Mouse (Mus musculus) right cerebral cortex, postnatal 36 days (tissue): Measurements from ENCODE around the gene Cytip.

Experiments
- DNase-seq, 2 experiments: peaks; one replicate each; pipeline ENCODE4 v3.0.0; 2022; ENCODE audit warnings: low spot score in 2 of 2, mixed read lengths in 1 of 2

Cytip gene

GRCm38 (mm10) chr2:58161813-58162212 lies 33.5 kb downstream of the Cytip start:
- DNase-seq, result no peak

- DNase-seq, result no peak
These were observed 34.6 kb downstream of the Cytip start for GRCm38 (mm10) chr2:58160541-58161307.

DNA sequence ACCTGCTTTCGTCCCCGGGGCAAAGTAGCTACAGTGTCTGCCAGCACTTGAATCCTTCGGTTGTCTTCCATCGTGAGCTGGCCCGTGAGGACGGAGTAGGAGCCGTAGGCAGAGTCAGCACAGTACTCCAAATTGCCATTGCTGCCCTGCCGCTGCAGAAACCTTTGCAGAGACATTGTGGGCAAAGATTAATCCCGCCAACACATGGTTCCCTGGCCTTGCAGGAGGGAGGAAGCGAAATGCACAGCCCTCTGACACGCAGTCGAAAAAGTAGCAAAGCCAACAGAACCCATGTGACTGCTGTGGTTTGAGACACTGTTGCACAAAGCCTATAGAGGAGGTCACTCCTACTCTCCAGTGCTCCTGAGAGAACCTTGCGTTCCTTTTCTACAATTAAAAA lies 35.5 kb downstream of the Cytip start:
- no peak for DNase-seq

DNA sequence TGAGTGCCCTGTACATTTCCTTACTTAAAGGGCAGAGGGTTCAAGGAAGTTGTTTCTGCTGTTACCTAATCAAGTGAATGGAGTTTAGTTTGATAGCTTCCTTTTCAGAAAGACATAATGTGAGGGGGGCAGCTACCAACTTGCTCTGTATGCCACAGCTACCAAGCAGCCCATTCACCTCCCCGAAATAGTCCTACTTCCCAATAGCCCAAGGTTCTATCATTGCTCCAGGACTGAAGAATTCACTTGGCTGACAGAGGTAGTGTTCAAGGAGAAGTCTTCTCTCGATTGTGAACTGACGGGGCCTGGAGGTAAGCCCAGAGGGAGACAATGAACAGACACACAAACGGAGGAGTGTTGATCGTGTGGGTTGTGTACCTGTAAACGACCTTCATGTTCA lies 36.2 kb downstream of the Cytip start:
- no peak for DNase-seq

GRCm38 (mm10) chr2:58158539-58158938 lies 36.8 kb downstream of the Cytip start:
- no peak for DNase-seq

- no peak for DNase-seq
These were observed 37.2 kb downstream of the Cytip start for GRCm38 (mm10) chr2:58158107-58158506.

- DNase-seq, result no peak
These were observed 37.9 kb downstream of the Cytip start for GRCm38 (mm10) chr2:58157466-58157865.

DNA sequence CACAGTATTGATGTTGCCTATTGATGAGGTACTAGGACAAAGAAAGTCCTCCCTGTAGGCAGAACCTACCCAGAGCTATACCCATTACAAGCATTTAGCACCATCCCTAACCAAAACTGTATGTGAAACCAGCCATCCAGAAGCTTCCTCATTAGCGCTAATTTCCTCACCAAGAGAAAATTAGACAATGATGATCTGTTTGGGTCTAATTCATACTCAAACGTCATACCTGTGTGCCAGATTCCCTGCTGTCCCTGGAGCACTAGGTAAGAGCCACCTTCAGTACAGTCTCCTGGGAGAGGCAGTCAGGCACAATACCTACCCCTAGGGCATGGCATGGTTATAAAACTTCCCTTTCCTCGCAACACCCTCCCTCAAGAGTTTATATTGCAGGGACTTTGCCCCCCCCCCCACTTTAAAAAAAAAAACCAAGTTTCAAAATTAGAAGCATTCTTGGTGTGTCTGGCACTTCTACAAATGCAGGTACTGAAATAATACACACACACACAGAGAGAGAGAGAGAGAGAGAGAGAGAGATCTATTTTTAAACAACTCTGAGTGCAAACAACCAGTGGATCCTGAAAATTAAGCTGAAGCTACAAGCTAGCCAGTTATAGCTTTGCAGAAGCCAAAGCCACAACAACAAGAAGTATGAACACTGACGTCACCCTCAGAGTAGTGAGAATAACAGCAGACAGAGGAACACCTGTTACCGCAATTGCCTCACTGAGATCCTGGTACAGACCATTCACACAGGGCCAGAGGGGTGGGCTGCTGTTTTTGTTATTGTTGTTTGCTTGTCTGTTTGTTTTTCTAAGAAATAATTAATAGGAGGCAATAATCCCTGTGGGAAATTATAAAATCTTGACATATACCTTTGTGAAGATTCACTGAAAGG lies 38.6 kb downstream of the Cytip start:
- no peak for DNase-seq

GRCm38 (mm10) chr2:58156108-58156415 lies 39.3 kb downstream of the Cytip start:
- DNase-seq, result no peak

DNA sequence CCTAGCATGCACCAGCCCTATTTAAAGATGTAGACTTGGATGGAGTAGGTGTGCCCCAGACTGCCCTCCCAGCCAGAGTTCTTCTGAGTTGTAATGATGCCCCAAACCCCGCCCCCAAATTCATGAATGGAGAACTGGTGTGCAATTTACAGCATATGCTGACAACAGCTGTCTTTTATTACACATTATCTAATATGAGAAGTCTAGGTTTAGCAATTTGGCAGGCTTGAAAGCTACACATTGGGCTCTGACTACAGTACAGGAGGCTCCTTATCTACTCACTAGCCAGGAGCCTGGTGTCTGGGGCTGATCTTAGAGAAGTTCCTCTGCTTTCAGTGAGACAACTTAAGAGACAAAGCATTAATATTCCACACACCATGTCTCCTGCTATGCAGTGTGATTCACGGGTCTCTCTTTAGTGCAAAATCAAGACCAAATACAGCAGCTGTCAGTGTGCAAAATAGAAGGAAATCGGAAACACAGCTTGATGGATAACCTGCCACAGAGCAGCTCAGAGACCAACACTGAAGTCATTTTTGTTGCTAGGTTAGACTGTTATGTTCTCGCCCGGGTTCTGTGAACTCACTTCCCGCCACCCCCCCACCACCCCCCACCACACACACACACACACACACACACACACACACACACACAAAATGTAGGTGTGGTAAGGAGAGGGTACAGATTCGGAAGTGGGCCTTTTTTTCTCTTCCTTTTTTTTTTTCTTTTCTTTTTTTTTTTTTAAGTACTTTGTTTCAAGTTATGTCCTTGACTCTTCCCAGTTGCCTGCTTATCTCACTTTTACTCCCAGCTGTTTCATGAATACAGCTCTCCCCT lies 39.8 kb downstream of the Cytip start:
- no peak for DNase-seq

GRCm38 (mm10) chr2:58154555-58154954 lies 40.8 kb downstream of the Cytip start:
- DNase-seq, result no peak

DNA sequence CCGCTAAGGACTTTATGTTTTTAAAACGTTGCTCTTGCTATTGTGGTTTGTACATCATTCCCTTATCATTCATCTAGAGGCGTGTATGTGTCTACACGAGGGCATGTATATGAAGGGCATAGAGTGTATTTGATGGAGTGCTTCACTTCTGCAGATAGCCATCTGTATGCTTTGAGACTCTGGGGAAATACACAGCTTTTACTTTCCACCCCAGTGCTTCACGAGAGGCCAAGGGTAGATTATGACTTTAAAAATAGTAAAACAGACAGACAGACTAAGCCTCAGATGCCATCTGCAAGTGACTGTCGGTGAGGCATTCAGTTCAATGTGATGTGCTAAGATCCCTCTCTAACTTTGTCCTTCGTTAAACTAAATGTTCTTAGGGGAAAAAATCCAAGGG lies 41.6 kb downstream of the Cytip start:
- DNase-seq, result no peak

- no peak for DNase-seq
These were observed 45.3 kb downstream of the Cytip start for GRCm38 (mm10) chr2:58149983-58150405.

DNA sequence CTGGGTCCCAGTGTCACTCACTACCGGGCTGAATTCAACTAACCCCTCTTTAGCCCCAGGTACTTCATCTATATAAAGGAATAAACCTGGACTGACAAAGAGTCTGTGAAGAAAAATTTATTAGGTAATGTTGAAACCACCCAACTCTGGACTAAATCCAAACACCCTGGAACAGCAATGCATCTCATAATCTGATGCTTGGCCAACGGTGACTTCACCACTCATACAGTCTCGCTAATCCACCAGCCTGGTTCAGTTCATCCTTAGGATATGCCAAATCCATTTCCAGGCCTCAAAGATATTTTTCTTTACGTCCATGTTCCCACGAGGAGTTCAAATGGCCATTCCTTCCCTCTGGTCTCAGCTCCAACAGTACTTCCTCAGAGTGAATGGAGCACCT lies 48.8 kb downstream of the Cytip start:
- DNase-seq, result no peak

GRCm38 (mm10) chr2:58140531-58140930 lies 54.8 kb downstream of the Cytip start:
- no peak for DNase-seq

- no peak for DNase-seq
These were observed 56.7 kb downstream of the Cytip start for GRCm38 (mm10) chr2:58138611-58139010.

- DNase-seq, result no peak
These were observed 57.7 kb downstream of the Cytip start for GRCm38 (mm10) chr2:58137676-58138075.

- no peak for DNase-seq
These were observed 58.8 kb downstream of the Cytip start for GRCm38 (mm10) chr2:58136526-58136925.

- peak; percentile 5 to 26 for DNase-seq
These were observed 60.3 kb downstream of the Cytip start for GRCm38 (mm10) chr2:58135061-58135463.

DNA sequence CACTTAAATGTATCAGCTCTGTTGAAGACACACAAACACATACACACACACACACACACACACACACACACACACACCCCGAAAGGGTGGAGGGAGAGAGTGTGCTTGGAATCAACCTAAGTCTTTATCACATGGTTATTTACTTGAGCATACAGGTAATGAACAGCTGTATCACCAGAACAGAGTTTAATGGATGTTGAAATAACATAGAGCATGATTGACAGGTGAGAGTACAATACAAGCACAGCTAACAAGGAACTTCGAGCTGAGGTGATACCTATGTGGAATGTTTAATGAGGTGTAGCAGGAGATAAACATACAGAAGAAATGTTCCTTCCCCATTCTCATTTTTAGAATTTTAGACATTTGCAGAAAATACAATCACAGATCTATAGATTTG lies 62.7 kb downstream of the Cytip start:
- no peak for DNase-seq

DNA sequence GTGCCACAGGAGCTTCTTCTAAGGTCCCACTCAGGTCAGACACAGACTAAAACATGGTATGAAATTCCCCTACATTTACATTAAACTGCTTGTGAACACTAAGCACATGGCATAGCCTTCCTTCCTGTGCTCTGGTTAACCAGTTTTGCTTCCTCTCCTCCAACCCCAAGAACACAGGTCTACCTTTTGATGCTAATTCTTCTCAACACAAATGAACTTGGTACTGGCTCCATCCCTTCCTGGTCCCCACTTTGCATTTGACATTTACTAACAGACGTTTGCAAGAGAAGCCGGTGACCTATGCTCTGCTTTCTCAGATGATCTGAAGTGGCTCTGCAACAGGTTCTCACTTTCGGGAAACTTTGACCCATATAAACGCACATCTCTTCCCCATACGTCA lies 65.4 kb downstream of the Cytip start:
- no peak for DNase-seq

- DNase-seq, result no peak
These were observed 84.2 kb downstream of the Cytip start for GRCm38 (mm10) chr2:58111105-58111504.
